Mouse (Mus musculus): ENCODE data around the gene 2010111I01Rik.
A peak's percentile ranks its signal among the peaks of the same experiment; 100 is the strongest.

2010111I01Rik gene

DNA sequence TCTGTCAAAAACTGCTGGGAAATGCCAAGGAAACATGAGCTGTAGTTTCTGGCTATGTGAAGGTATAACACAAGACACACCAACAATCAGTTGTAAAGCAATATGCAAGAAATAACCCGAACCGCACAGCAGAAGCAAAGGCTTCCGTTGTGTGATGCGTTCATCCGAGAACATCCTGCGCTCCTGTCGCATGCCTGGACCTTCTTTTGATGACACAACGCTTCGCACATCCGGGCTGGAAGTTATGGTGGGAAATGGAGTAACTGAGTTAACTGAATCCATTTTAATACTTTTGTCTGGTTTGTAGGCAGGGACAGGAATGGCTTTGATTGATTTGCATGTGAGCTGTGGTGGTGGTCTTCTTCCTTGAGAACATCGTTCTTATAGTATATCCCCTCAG, 282.9 kb downstream of the 2010111I01Rik start:
- DNase-seq = no peak

DNA sequence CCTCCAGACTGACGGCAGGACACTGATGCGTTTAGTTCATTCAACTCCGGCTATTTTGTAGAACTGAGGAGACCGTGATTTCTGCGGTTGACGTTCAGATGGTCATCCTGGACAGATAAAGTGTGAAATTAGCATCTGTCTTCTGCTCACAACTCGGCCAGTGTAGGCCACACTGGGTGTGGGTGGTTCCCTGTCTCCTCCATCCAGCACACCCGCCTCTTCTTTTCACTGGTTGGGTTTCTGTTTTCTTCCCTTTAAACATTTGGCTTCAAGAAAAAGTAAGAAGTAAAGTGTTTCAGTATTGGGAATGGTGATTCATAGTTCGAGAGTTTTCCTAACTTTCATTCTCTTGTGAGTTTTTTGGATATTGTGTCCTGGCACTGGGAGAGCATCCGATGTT, 283.6 kb downstream of the 2010111I01Rik start:
- DNase-seq = peak; percentile 92

DNA sequence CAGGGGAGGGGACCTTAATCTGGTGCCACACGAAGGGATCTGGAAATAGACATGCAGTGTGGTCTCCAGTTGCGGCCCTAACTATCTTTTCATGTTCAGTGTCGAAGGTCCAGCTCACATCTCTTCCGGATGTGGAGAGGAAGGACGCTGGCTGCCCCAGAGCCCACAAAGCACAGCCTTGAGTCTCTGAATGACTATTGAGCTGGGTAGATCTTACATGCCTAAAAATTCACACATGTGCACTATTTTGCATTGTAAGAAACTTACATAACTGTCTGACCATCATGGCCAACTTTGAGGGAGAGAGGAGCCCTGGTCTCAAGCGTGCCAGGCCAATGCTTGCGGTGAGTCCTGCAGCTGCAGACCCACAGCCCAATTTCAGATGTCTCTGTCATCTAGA, 284.5 kb downstream of the 2010111I01Rik start:
- DNase-seq = peak; percentile 92

DNA sequence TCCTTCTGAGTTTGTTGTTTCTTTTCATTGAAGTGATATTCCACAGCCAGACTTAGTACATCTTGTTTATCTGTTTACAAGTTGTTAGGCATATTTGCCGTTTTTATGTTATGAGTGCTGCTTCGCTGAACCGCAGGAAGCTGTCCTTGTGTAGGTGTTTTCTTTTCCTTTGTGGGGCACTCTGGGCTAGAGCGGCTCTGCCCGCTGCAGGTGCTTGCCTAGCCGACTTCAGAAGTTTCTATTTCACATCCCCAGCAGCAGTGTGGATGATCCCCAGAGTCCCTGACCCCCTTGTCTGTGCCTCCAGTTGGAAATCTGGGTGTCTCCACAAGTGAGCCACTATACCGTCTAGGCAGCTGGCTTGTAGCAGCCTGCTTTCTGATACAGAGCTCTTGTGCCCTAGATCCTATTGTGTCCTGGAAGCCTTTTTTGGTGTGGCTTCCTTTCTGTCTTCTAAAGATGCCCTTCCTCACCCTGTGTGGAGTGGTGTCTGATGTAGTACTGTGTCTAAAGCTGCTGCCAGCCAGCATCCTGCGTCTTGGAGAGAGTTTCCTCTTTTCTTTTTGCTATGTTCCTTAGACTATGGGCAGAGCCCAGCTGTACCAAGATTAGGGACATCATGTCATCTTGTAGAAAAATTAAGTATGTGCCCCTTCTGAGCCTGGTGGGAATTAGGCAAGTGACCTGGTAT, 285.2 kb downstream of the 2010111I01Rik start:
- DNase-seq = peak; percentile 91

DNA sequence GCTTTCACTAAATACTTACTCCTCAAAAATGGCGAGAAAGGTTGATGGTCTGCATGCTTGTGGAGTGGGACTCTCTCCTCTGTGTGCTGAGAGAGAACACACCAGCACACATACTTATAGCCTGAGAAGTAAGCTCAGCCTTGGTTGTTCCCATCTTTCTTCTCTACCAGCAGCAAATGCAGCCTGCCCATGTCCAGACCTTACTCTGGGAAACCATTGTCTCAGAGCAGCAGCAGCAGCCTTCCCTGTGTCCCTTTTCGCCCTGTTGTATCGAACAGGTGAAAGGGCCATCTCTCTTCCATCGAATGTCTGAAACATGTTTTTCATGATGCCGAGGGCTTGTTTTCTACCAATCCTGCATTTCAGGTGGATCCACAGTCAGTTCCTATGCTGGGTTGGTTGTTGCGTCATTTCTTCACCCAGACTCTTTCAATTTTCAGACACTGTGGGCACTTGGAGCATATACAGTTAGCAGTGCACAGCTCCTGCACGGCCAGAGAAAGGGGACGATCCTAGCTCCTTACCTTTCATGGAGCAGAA, 285.8 kb downstream of the 2010111I01Rik start:
- DNase-seq = peak; percentile 91

DNA sequence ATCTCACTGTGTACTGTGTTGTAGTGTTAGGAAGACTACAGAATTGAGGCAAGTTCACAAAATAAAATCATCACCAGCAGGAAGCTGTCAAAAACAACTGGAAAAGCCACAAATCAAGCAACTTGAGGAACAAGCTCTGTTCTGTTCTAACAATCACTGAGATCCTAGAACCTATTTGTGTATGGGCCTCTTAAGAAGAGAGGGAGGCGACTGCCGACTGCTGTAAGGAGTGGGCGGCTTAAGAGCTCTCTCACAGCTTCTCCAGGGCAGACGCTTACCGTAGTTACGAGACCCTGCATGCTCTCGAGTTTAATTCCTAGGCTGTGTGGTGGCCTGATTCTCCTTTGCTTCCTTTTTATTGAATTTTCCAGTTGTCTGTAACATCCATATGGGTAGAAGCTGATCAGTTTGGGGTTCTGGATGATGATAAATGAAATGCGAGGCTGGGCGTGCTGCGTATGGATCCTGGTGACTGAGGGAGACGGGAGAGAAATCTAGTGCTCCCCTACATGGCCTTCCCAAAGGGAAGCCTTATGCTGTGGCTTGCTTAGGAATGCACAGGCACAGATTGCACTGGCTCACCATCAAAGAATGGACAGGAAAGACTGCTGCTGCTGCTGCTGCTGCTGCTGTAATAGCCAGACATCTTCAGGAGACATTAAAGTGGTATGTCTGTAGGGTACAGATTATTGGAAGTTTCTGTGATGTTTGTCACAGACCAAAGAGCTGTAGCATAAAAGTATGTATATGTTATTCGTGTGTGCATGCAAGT, 286.6 kb downstream of the 2010111I01Rik start:
- DNase-seq = peak; percentile 90

DNA sequence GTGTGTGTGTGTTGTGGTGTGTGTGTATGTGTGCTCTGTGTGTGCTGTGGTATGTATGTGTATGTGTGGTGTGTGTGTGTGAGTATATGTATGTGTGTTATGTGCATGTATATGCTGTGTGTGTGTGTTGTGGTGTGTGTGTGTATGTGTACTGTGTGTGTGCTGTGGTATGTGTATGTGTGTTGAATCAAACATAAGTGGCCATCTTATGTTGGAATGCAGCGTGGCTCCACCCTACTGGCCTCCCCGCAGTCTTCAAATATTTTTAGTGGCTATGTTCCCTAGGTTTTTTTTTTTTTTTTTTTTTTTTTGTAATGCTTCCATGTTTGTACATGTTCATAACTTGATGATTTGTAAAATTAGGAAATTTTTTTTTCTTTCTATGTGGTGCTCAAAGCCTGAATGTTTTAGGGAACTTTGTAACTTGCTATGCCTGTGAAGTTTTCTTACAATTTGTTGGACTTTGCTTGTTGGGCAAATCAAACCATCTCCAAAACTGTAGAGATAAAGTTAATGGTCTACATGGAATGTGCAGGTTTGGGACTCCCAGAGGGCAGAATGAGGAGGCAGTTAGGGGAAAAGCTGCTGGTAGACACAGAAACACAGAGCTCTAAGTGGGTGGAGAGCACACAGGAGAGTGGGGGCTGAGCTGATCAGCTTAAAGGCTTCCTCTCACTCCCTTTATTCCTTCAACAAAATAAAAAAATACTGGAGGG, 287.8 kb downstream of the 2010111I01Rik start:
- peak; percentile 70 for DNase-seq

DNA sequence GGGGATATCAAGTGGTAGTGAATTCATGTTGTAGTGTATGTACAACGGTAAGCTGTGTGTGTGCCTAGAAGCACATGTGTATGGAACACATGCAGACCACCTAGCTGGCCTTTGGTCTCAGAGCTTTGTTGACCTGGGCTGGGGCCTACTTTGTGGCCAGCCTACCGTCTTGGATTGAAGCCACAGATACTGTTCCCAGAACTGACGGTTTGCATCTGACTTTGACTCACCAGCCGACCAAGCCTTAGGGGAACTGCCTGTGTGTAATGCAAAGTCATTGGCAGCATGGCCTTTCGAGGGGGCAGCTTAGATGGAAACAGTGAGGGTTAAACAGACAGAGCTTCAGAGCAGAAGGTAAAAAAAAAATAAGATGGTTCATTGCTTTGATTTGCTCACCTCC, 288.5 kb downstream of the 2010111I01Rik start:
- peak; percentile 96 for DNase-seq

DNA sequence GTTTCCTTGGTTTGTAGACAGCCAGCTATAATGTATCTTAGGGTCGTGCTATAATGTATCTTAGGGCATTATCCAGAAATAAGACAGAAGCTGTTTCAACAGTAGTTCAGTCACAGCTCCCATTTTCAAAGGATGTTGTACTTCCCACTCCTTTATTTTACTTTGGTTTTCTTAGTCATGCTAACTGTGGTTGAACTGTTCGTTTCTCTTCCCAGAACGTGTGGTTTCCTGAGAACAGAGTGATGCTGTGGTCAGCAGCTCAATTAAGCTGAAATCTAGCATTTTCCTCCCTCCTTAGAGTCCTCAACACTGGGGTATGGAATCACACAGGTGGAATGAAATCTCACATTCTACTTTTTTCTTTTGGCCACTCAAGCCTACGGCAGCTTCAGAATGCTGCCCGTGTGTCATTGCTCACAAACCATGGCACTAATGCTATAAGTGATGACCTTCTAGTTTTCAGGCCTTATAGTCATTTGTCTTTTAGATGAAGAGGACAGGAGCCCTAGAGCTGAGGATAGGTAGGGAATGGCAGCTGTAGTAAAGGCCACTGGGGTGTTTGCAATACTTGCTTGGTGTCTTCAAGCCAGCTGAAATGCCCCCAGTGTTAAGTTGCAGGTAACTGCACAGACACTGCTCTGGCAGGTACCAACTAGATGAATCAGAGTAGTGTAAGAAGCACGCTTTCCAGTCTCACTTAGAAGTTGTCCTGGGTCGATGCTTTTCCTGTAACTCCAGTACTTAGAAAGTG, 289.4 kb downstream of the 2010111I01Rik start:
- peak; percentile 81 for DNase-seq

DNA sequence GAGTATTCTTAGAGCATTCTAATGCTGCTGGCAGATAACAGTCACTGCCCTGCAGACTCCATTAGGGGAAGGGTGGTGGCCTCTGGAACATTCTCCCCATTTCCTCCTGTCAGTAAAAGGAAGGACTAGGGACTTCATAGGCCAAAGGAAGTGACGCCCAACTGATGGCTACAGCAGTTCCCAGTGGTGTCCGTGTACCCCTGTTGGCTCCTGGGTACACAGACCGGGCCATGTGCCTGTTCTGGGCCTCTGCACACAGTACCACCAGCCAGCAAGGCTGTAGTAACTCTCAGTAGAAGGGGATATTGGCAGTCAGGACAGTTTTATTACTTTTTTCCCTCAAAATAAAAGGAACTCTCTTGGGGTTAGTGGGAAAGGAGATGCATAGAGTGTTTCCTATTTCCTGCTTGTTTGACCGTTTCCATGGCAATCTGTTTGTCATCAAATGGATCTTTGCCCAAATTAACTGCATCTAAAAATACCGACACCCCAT, 290.9 kb downstream of the 2010111I01Rik start:
- peak; percentile 99 for DNase-seq

DNA sequence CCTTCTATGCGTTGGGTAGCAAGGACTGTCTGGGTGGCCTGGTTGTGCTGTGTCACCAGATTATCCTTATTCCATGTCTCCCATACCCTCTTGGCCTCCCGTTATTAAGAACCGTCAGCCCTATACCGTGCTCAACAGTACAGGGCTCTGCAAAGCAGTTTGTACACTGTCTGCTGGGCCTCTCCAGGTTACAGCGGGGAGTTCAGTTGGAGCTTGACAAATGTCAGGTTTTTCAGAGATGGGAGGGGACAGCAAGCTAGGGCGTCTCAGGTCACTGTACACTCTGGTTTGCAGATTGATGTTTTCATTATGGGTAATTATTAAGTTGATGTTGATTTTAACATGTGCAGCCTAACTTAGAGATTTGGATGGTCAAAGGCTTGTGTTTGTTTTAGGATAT, 291.5 kb downstream of the 2010111I01Rik start:
- DNase-seq = peak; percentile 93

DNA sequence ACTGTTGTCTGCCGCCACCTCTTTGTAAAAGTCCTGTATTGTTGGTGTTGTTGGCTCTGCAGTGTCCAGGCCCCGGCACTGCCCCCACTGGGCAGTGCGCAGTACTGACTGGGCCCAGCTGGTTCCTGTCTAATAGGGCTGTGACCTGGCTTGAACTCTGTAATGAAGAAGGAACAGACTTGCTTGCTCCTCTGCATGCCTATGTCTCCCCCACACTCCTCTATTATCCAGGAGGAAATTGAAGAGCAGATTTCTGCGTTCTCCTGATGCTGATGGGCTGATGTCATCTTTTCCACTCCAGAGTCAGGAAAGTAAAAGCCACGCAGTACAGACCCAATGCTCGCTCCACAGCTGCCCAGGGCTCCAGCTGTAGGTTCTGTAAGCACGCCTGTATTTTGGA, 292.1 kb downstream of the 2010111I01Rik start:
- DNase-seq = peak; percentile 99

DNA sequence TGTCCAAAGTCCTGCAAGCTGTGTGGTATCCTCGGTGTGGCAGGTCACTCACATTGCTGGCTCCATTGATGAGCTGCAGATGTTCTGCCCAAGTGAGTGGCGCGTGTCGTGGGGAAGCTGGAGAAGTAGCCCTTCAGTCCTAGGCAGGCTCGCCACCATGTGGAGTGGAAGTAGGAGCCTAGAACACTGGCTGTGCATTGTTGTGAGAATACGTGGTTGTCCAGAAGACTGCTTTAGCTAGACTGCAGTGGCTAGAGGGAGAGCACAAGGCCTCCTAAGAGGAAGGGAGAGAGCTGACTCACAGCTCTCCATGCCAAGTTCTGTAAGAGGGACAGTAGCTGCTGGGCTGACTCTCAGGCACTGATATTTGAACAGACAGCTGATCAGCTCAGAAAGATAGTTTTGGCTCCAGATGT, 293.5 kb downstream of the 2010111I01Rik start:
- DNase-seq = peak; percentile 97

DNA sequence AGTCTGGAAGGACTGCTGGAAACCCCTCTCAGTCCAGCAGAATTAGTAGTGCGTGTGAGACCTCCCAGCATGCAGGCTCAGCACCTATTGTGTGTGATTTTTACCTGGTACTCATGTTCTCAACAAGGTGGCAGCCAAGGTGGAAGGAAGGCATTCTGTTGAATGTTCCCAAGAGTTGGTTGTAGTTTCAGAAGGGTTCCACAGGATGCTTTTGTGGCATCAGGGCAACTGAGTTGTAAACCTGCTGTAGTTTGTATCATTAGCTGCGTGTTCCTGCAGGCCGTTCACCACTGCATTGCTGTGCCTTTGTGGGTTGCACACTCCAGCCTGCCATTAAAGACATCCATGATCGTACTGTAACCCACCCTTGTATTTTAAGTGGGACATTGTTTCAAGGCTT, 294.0 kb downstream of the 2010111I01Rik start:
- DNase-seq = peak; percentile 91

DNA sequence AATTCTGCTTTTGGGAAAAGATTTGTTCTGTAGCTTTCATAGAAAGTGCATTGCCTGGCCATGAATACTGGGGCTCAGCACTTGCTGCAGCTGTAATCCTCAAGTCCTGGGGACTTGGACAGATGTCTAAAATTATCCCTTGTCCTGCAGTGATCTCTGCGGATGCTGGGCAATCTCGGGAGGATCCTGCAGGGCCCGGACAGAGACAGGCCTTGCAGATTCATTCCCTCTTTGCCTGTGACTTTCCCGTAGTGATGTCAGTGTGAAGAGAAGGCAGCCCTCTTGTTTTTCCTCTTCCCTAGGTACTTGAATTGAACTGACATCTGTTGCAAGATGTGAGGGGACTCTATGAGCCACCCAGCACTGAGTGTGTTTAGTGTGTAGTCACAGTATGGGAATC, 295.4 kb downstream of the 2010111I01Rik start:
- peak; percentile 94 for DNase-seq

DNA sequence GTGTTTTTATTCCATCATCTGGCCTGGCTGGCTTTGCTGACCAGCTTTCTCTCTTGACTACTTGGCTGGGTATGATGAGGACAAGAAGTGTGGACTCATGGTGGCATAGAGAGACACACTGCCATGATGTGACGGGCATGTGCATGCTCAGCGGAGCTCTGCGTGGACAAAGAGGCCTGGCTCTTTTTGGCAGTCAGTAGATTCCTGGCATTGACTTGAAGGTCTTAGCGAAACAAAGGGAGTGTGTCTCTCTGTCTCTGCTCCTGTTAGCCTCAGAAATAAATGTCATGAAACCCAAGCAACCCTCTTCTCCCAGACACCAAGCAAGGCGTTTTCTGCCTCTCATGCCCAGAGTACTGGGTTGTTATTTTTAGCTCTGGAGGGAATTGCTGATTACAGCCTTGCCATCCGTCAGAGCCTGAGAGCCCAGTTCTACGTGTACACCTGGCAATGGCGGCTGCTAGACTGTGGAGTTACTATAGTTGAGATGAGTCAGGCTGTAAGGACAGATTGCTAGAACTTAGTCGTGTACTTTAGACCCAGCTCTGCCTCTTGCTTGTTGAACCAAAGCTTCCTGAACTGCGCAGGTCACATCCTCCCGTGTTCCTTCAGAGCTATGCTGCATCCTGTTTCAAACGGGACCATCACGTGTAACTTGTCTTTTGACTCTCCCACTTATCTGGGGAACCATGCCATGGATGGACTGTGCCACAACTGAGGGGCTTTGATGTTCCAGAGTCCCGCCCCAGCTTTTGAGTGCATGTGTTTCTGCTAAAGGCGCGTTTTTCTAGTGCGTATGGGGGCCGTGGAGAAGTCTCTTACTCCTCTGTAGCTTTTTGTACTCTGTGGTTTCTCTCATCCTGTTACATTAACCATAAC, 296.3 kb downstream of the 2010111I01Rik start:
- DNase-seq = peak; percentile 94

DNA sequence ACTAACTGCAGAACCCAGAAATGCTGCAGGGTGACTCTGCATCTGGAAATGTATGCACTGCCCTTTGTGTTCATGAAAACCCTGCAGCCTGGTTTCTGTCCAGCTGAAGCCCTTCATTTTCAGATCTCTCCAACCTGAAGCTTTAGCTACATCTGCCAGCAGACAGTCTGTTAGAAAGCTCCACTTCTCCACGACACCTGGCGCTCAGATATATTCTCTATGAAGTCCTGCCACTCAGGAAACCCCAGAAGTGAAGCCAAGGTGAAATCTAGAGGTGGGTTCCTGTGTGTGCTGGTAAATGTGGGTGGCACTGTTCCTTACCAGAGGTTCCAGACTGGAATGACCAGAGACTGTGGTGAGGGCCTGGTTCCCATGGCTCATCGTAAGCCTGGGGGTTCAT, 297.0 kb downstream of the 2010111I01Rik start:
- DNase-seq = no peak

DNA sequence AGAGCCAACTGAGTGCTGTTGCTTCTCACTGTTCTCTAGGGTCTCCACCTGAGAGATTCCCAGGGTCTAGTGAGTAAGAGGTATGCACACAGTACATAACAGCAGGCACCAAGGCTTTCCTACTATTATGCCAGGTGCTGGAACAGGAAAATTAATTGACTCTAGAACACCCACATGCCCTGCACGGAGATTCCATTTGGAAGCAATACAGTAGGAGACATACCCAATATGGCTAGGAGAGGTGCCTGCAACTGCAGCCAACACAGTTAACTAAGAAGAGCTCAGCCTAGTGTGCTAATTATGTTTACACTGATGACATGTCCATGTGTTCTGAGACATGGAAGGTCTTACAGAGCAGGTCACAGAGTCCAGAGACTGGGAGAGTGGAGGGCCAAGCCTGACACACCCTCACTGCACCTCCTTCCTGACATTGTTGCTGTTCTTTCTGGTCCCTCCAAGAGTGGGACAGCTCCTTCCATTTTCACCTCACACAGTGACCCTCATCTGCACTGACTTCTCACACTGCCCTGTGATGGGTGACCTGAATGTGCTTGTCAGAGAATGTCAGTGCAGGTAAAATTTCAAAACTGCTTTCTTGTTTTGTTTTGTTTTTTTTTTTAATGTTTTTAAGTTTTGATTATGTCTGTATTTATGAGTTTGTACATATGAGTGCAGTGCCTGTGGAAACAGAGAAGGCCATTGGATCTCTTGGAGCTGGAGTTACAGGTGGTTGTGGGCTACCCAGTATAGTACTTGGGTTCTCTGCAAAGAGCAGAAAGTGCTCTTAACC, 297.7 kb downstream of the 2010111I01Rik start:
- peak; percentile 96 for DNase-seq

DNA sequence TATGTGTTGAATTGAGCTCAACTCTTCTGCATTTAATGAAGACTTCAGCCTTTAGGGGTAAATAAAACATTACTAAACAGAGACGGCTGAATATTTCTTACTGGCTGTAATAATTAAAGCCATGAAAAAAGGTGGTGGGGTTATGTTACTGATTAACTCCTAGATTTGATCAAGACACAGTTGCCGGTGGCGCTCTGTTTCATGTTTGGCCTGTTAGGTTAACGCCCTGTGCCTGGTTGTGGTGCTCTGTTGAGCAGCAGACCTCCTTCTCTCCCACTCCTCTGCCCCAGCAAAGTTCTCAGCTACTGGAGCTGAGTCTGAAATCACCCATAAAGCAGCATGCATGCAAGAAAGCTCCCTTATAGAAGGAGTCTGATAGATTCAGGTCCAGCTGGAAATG, 303.7 kb downstream of the 2010111I01Rik start:
- no peak for DNase-seq

DNA sequence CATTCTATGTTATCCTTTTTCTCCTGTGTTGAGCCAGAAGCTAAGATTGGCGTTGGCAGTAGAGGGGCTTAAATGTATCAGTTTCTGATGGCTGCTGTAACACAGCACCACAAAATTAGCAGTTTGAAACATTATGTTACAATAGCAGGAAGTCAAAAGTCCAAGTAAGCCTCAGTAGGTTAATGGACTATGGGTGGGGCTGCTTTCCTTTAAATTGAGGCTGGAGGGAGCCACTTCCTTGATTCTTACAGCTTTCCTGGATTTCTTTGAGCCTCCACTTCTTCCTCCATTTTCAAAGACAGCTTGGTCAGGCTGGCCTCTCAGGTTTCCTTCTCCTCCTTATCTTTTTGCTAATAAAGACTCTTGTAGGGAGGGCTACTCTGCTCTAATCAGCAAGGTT, 304.1 kb downstream of the 2010111I01Rik start:
- peak; percentile 89 for DNase-seq

DNA sequence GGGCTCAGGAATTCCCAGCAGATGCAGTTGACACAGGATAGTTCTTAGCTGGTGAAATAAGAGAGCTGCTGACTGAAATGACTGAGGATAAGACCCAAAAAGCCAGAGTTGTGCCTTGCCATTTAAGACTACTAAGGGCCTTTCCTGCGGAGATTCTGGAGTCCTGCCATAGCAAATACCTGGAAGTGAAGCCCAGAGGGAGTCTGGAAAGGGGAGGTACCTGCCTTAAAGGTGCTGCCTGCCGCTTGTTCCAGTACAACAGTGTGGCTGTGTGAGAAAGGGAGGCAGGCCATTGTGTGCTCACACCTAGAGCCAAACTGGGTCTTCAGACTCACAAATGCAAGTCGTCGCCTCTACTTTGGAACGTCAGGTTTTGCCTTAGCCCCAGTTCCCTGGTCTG, 305.5 kb downstream of the 2010111I01Rik start:
- DNase-seq = peak; percentile 88
